Mouse (Mus musculus) kidney, postnatal 36 days (tissue): ENCODE measurements around the gene Cdk5rap3.

Experiments
- DNase-seq, 2 experiments: peaks; one replicate each; pipeline ENCODE4 v3.0.0; 2021 to 2022; ENCODE audit warnings: mixed read lengths in 2 of 2

Gene Cdk5rap3

DNA sequence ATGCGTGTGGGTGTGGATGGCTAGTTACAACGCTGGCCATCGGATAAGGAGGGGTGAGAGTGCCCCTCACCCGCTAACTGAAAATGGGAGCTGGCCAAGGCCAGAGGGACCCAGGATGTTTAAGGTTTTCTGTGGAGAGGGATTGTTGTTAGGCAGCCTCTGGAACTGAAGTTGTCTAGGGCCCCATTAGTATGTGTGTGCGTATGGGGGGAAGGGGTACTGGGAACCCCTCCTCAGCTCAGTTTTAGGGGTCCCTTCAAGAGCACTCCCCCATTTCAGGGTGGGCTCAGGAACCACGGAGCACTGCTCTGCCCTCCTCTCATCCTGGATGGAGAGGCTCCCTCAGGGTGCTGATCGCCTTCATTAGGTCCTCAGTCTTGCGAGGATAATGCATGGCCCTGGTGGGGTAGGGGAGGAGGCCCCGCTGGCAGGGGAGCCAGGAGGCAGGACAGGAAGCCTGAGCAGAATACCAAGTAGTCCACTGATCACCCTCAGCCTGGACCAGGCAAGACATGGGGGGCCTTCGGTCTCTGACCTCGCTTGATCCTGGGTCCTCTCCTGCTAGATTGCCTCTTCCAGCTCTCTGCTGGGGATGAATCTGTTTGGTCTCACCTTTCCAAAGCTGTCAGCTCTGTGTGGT, 23.0 kb downstream of the Cdk5rap3 start:
- DNase-seq, result no peak

DNA sequence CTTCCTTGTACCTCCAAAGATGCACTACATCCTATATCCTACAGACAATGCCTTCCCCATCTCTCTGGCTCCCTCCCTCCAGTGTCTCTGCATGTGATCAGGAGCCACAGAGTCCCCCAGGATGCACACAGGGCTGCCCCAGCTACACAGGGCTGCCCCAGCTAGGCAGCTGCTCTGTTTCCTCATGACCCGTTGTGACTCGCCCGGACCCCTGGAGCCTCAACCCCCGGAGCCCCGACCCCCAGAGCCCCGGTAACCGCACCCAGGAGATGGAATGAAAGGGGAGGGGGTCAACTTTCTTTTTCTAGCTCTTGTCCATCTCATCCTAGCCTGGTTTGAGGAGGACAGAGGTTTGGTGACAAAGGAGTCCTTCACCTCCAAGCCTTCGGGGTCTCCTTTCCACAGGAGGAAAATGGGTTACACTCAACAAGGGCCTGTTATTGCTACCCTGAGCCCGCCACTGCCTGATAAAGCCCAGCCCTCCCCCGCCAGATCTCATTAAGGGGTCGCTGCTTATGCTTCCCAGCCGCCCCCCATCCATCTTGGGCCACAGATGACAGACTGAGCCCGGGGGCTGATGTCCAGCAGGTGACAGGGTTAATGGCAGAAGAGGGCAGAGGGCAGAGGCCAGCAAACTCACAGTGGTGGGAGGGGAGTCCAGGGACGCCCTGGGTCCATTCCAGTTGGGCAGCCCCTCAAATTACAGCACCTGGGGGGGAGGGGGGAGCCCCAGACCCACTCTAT, 24.3 kb downstream of the Cdk5rap3 start:
- no peak for DNase-seq

- DNase-seq, result peak in 1 of 2 experiments; percentile 20
Observed at GRCm38 (mm10) chr11:96886942-96887546, 29.3 kb downstream of the Cdk5rap3 start.

DNA sequence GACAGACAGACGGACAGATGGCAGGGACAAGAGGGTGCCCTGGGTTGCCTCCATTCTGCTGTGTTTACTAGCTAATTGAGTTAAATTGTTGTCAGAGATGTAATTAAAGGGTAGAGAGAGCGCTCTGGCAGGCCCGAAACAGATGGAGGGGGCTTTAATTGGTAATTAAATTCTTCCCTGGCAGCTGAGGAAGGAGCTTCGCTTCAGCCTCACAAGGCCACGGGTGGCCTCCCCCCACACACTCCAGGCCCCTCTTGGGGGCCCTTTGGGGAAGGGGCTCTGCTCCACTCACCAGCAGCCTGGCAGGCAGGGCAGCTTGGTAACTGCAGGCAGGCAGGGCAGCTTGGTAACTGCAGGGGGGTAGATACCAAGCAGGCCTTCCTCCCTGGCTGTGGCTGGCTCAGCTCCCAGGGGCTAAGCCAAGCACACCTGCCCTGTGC, 30.4 kb downstream of the Cdk5rap3 start:
- DNase-seq, result no peak

DNA sequence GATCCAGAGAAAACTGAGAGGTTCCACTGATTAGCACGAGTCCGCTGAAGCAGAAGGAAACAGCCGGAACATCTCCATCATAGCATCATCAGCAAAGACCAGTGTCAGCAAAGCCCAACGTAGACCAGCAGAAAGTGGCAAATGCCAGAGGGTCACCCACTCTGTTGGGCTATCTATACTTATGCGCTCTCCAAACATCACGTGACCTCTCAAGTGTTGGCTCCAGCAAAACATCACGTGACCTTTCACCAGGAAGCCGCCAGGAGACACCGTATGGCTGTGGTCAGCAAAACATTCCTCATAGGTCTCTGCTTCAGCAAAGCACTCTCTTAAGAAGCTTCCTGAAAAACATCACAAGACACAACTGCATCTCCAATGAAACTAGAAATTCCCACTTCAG, 36.0 kb downstream of the Cdk5rap3 start:
- DNase-seq, result no peak

DNA sequence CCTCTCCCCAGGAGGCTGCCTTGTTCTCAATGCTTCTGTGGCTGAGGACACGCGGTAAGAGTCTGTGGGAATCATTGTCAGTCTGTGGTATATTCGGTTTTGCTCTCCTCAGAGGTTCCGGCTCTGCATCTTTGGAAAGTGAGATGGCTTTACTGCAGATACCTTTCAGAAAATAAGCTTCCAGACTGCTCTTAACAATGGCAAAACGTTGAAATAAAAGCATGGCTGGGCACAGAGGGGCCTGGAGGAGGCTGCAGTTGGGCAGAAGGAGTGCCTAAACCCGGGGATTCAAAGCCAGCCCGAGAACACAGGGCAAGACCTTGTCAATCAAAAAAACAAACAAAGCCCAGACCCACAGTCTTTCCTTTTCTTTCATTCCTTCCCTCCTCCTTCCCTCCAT, 36.9 kb downstream of the Cdk5rap3 start:
- DNase-seq, result no peak

- DNase-seq, result no peak
Observed at GRCm38 (mm10) chr11:96878715-96879114, 37.6 kb downstream of the Cdk5rap3 start.

GRCm38 (mm10) chr11:96877071-96877470, 39.2 kb downstream of the Cdk5rap3 start:
- no peak for DNase-seq

DNA sequence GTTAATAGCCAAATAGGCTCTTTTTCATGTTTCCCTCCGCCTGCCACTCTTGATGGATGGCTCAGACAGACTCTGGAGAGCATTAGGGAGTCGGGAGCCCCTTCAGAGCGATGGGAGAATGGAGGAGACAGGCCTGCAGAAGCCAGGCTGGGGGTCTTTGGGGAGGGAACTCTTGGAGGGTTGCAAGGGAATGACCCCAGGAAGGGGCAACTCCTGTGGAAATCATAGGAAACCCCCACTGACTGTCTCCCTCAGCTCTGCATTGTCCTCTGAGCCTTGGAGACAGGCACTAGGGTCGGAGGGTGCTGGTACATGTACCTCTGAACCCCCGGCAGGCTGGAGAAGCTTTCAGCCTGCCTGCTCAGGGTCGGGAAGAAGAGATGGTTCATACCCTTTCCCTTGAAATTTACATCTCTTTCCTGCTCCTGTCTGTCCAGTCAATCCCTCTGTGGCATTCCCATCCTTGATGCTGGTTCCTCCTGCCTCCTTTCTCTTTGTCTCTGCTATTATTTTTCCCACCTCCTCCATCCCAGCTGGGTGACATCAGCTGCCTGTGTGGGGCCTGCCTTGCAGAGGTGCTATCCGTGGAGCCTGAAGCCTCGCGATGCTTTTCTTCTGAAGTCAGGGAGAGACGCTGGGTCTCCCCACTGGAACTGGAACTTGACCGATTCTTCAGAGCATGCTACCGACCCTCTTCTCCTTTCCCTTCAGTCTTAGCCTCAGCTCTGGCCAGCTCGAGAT, 39.8 kb downstream of the Cdk5rap3 start:
- no peak for DNase-seq

DNA sequence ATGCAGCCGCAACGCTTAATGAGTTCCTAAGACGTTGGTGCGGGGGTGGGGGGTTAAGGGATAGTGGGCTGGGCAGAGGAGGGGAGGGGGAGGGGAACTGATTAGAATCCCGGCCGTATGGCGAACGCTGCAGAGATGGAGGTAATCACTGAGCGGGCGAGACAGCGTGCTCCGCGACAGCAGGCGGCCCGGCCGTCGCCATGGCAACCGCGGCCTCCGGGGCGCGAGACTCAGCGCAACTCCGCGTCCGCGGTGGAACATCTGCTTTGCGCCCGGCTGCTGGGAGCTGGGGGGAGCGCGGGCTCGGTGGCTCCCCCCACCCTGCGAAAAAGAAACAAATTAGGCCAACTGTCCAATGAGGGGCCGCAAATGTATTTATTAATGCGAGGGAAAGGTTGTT, 40.6 kb downstream of the Cdk5rap3 start:
- DNase-seq, result peak; percentile 34 to 78

DNA sequence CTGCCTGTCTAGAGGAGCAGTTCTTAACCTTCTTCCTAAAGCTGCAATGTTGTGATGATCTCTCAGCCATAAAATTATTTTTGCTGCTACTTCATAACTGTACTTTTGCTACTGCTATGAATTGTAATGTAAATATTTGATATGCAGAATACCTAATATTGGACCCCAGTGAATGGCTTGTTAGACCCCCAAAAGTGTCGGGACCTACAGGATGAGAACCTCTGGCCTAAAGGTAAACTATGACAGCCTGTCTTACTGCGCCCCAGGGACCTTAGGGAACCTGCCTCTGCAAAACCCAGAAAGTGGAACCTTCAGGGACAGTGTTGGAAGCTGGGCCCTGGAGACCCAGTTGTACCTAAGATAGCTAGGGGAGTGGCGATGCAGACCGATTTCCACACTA, 41.0 kb downstream of the Cdk5rap3 start:
- DNase-seq, result no peak

- DNase-seq, result no peak
Observed at GRCm38 (mm10) chr11:96873601-96874140, 42.6 kb downstream of the Cdk5rap3 start.

DNA sequence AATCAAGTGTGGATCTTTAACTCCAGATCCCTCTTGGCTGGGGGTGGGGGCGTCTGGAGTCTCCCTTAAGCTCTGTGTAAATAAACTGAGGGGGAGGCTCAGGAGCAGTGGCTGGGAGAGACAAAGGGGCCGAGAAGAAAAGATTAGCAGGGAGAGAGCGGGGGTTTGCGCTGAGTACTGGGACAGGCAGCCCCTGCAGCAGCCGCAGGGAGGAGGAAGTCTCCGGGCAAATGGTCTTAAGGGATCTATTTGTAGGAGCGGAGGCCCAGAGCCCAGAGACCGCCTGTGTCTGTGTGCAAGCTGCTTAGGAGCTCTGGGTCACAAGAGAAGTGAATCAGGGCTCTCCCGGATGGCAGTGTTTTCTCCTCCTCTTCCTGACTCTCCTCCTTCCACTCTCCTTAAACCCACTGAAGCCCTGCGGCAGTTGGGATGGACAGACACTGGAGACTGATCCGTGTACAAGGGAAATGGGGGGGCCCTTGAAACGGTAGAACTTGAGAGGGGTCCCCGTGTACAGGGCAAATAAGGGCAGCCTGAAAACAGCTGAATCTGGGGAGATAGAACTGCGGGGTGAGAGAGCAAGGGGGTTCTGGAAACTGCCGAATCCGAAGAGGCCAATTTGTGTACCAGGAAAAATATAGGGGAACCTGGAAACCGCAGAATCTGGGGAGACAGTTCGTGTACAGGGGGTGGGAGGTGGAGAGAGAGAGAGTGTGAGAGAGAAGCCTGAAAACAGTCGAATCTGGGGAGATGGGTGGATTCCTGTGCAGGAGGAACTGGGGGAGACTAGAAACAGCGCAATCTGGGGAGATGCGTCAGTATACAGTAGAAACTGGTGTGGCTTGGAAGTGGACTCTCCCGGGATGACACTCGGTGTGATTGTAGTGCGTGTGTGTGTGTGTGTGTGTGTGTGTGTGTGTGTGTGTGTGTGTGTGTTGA, 43.6 kb downstream of the Cdk5rap3 start:
- no peak for DNase-seq

DNA sequence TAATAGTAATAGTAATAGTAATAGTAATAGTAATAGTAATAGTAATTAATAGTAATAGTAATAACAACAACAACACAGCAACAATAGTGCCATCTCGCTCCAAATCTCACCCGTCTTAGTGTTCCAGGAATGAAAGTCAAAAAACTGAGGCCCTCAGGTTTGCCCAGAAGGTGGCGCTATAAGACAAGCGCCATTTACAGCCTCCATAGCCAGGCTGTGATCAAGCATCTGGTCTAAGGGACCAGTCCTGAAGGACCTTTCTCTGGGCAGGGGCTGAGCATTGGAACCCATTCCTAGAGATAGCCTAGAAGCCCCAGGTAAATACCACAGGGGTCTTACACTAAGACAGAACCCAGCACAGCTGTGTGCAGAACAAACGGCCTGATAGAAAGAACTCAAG, 49.1 kb downstream of the Cdk5rap3 start:
- peak; percentile 69 to 82 for DNase-seq

DNA sequence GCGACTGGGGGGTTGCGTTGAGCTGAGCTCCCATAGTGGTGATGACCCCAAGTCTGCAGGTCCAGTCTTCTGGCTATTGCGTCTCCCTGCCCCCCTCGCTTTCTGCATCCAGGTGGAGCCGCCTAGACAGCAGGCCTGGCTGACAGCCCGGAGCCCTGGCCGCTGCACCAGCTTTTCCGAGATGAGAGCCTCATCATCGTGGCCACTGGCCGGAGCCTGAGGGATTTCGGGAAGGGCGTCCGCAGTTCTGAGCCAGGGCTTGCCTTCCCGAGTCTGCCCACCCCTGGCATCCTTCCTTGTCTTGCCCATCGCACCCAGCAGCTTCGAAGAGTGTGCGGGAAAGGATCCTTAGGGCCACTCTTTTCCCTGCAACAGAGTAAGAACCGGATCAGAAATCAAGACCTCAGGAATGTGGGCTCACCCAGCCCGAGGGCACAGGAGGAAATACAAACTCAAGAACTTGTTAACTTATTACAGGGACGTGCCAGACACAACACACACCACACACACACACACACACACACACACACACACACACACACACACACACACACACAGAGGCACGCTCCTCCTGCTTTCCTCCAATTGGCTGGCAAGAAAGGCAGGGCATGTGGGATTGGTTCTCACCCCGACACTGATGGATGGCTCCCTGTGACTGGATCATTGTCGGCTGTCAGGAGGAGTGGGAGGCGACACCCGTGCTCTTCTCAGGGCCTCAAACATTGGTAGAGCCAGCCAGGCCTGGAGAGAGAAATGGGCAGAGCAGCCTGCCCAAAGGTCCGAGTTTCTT, 52.9 kb downstream of the Cdk5rap3 start:
- peak; percentile 80 for DNase-seq

DNA sequence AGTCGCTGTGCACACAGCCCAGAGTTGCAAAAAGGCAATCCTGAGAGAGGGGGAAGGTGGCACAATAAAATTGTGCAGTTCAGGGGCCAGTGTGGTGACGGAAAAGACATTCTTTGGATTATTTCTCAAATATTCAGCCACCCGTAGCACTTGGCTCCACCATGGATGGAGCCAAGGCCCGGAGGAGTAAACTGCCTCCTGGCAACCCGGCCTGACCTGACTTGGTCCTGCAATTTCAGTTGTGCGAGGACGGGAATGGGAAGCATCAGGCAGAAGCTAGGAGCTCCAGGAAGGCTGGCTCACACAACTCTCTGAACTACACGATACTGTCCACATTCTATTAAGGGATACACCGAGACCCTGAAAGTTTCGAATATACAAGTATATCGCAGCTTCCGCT, 53.8 kb downstream of the Cdk5rap3 start:
- DNase-seq, result peak in 1 of 2 experiments; percentile 26

- DNase-seq, result peak; percentile 97
Observed at GRCm38 (mm10) chr11:96861878-96862289, 54.4 kb downstream of the Cdk5rap3 start.

GRCm38 (mm10) chr11:96861446-96861845, 54.9 kb downstream of the Cdk5rap3 start:
- DNase-seq, result peak; percentile 66 to 69

DNA sequence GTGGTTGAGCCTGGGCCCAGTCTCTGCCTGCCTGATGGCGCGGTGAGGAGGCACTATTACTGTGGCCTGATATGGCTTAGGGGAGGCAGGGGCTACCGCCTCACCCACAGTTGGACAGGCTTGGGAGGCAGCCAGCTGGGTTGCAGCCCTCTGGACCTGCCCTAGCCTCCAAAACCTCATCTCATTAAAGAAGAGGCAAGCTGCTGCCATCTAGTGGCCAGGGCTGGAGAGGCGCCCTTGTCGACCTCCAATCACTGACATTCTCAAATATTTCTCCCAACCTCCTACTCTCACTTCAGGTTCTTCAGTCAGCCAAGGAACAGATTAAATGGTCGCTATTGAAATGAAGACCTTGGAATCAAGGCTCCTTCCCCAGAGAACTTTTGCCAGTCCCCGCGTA, 55.7 kb downstream of the Cdk5rap3 start:
- DNase-seq, result peak; percentile 86 to 94

GRCm38 (mm10) chr11:96859635-96860034, 56.7 kb downstream of the Cdk5rap3 start:
- DNase-seq, result no peak

DNA sequence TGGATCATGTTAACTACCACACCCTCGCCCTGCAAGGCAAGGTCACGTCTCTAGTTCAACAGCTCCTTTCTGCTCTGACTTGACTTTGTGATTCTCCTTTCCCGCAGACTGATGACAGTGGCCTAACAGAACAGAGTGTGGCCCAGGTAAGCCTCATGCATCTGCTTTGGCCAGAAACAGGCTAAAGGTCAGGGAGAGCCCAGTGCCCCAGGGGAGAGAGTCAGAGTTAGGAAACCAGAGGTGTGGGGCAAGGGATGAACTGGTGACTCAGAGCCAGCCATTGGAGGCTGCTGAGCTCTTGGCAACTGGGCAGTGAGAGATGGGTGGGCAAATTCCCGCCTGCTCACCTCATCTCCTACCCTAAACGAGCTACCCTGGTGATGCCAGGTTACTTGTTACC, 58.9 kb downstream of the Cdk5rap3 start:
- DNase-seq, result no peak
